Mouse (Mus musculus) lung, adult 2 months (tissue): ENCODE data around the gene Dtnb.

Source experiments
- CTCF ChIP-seq: fragments of 200-500 bp; IDR thresholded peaks from 2 replicates; pipeline ENCODE4 v1.5.1; 2011; ENCODE audit warnings: mild to moderate bottlenecking, low read length, control low read depth; ENCODE audit not compliant: insufficient read depth
- POLR2A ChIP-seq: fragments of 200-500 bp; IDR thresholded peaks from 2 replicates; pipeline ENCODE4 v1.6.1; 2011; ENCODE audit warnings: low read depth, mild to moderate bottlenecking, control low read depth, low read length, borderline replicate concordance; ENCODE audit errors: extremely low read depth

- TF ChIP-seq CTCF, result no peak
- no peak for TF ChIP-seq POLR2A
Measured at GRCm38 (mm10) chr12:3817566-3817965, 245.4 kb downstream of the Dtnb start.
